Mouse (Mus musculus) CD4-positive naive resting alpha-beta T cell, adult 57 days (primary cell): Measurements from ENCODE around the gene Gpr65. TPM values are rescaled to one million over a fixed set of nuclear protein-coding genes. Genes with fewer than 3 reads are reported as not detected.

Experiments used
- total RNA-seq: library from RNA; stranded (reverse); gene quantifications from one replicate; pipeline ENCODE4 v1.2.4, GENCODE M21; 2023

Gene Gpr65
- total RNA-seq: 25.6 TPM

GRCm38 (mm10) chr12:98268441-98269369 lies at the start of gene Gpr65:
Gene Gpr65 (plus strand): TSS chr12:98268635.

GRCm38 (mm10) chr12:98258845-98259517 lies 9.5 kb upstream of the Gpr65 start, which contains the start of gene Galc:
Gene Galc (minus strand): TSS chr12:98259459.

Other genes with a start within 250 kb of the Gpr65 start
- 7.3 TPM for gene Galc, start 9.2 kb upstream of the Gpr65 start, total RNA-seq